Mouse (Mus musculus) embryonic facial prominence, embryonic 12.5 days (tissue): ENCODE measurements around the gene Hoxa4. TPM values are rescaled to one million over a fixed set of nuclear protein-coding genes. Genes with fewer than 3 reads are reported as not detected.
A peak's percentile ranks its signal among the peaks of the same experiment; 100 is the strongest.

ENCODE experiments used
- ATAC-seq: fragments of 200-750 bp; cut with Nextera tagmentation; 2 replicates; pipeline ENCODE4 v1.8.0; 2017; ENCODE audit not compliant: insufficient number of reproducible peaks, insufficient read depth, low FRiP score, low TSS enrichment
- H3K27ac ChIP-seq: fragments of 300-500 bp; sonication (generic); 2 replicates; pipeline ENCODE4 v1.5.1; 2016; ENCODE audit warnings: mild to moderate bottlenecking
- H3K27me3 ChIP-seq: fragments of 300-500 bp; sonication (generic); 2 replicates; pipeline ENCODE4 v1.6.1; 2016; ENCODE audit warnings: mild to moderate bottlenecking, moderate library complexity
- H3K36me3 ChIP-seq: fragments of 300-500 bp; sonication (generic); 2 replicates; pipeline ENCODE4 v1.6.1; 2016; ENCODE audit warnings: mild to moderate bottlenecking
- H3K4me1 ChIP-seq: fragments of 300-500 bp; sonication (generic); 2 replicates; pipeline ENCODE4 v1.6.1; 2016
- H3K4me2 ChIP-seq: fragments of 300-500 bp; sonication (generic); replicated peaks from 2 replicates; pipeline ENCODE4 v1.6.1; 2016; ENCODE audit warnings: mild to moderate bottlenecking, moderate library complexity
- H3K4me3 ChIP-seq: fragments of 300-500 bp; sonication (generic); 2 replicates; pipeline ENCODE4 v1.5.1; 2016; ENCODE audit warnings: mild to moderate bottlenecking
- H3K9ac ChIP-seq: fragments of 300-500 bp; sonication (generic); 2 replicates; pipeline ENCODE4 v1.6.1; 2016; ENCODE audit warnings: mild to moderate bottlenecking, moderate library complexity
- H3K9me3 ChIP-seq: fragments of 300-500 bp; sonication (generic); 2 replicates; pipeline ENCODE4 v1.6.1; 2016; ENCODE audit warnings: mild to moderate bottlenecking, moderate library complexity
- WGBS: fragments of 180-500 bp; shearing (Covaris S2); methylation state at CpG from one replicate; pipeline ENCODE4 v1.1.7; 2016; 5-methylcytosine and 5-hydroxymethylcytosine counted together
- polyA plus RNA-seq: library from polyadenylated mRNA; unstranded; fragments of >200 nt; fragmentation: Nextera tagmentation; extraction: Ambion mirVana; gene quantifications from 2 replicates; pipeline ENCODE4 v1.2.1, GENCODE M21; 2016

Gene Hoxa4
- polyA plus RNA-seq, 1 experiment from 2014 or later = not detected

DNA sequence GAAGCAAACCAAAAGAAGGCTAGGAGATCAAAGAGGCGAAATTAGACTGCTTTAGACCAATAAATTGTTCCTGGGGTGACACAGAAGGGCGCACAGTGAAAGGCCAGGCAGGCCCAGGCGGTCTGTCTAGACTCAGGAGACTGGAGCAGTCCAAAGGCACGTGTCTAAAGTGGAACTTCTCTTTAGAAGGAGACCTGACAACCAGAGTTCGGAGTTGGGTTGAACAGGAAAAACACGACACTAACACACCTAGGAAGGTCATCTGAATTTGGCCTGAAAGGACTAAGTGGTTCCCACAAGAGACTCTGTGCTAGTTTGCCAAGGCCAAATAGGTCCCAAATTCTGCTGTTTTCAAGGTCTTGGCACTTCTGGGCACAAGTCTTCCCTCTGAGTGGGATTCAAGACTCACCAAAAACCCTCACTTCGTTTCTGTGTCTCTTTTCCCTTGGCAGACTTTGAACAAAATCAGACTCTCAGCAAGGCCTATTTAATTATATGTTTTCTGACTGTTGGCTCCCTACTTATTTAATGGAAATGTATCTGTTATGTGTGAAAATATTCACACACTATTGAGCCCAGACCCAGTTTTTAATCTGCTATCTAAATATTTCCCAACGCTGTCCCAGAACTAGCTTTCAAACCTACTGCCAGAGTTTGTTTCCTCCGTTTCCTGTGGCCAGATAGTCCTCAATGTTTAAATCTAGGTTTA lies 27.8 kb upstream of the Hoxa4 start:
- no peaks in the 10 kb centered on the region for H3K36me3 ChIP-seq
- H3K27ac ChIP-seq = no peak overlapping the region
- no peak for ATAC-seq
- 20% methylated on average over 9 of the region's 9 CpGs for WGBS
- no peaks in the 10 kb centered on the region for H3K9me3 ChIP-seq
- H3K4me3 ChIP-seq = no peak overlapping the region
- H3K4me1 ChIP-seq = peaks cover 5% of the 10 kb centered on the region
- H3K4me2 ChIP-seq = no peak overlapping the region
- peaks cover 98% of the 10 kb centered on the region for H3K27me3 ChIP-seq
- H3K9ac ChIP-seq = no peak overlapping the region

DNA sequence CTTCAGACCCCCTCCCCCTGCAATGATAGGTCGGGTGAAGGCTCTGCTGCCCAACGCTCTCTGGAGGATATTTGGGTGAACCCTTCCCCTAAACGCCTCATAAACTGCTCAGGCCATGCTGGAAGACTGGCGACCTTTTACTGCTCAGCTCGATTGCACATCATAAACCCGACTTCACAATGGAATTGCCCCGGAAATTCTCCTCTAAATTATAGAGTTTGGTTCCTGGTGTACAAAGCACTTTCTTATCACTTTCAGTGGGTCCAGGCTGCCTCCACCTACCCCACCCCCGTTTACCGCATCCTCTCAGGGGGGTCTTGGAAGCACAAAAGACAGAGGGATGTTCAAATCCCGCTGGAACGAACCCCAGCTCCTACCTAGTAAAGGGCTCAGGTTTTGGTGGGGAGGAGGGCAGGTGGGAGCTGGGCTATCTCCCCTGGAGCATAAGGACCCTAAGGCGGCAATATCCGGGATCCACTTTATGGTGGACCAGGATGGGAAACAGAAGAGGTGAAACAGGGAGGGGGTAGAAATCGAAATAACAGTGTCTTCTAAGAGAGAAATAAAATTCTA lies 27.2 kb upstream of the Hoxa4 start:
- WGBS = 9% methylated on average over 14 of the region's 14 CpGs
- H3K9me3 ChIP-seq = no peaks in the 10 kb centered on the region
- H3K4me1 ChIP-seq = peaks cover 5% of the 10 kb centered on the region
- H3K4me3 ChIP-seq = no peak overlapping the region
- H3K27me3 ChIP-seq = peaks cover 98% of the 10 kb centered on the region
- H3K27ac ChIP-seq = no peak overlapping the region
- no peak overlapping the region for H3K4me2 ChIP-seq
- H3K36me3 ChIP-seq = no peaks in the 10 kb centered on the region
- ATAC-seq = no peak
- no peak overlapping the region for H3K9ac ChIP-seq

DNA sequence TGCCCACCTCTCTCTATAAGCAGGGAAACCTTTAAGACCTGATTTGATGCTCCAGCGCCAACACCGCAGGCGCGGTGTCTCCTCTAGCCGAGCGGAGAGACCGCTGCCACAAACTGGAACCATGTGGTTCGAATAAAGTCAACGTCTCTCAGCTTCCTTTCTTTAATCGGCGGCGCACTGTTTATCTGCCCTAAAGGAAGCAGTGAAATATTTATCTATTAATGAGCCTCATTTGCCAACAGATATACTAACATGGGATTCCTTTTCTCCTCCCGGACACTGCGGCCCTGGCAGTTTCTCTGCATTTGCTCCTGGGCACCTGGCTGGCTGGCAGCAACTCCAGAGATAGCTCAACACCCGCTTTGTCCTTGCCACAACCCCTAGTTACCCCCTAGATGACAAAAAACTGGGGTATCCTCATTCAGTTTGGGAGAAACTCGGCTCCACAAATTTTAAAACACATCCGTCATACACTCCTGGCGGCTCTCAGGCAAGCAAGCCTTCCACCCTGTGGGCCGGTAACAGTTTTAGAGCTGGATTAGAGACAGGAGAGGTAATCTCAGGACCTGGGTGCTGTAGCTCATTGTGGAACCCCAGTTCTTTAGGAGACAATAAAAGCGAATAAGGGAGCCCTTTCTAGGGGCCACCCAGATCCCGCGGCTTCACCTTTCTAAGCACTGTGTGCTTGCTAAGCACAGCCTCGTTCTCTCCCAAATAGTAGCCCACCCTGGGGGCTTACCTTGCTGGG lies 26.5 kb upstream of the Hoxa4 start:
- H3K4me3 ChIP-seq = peak overlapping the region; percentile 29; the same call in 1 of the 2 replicates
- WGBS = 3% methylated on average over 23 of the region's 23 CpGs
- H3K9me3 ChIP-seq = no peaks in the 10 kb centered on the region
- H3K9ac ChIP-seq = no peak overlapping the region
- no peak overlapping the region for H3K27ac ChIP-seq
- ATAC-seq = no peak
- peaks cover 95% of the 10 kb centered on the region for H3K27me3 ChIP-seq
- H3K4me1 ChIP-seq = peaks cover 5% of the 10 kb centered on the region
- H3K4me2 ChIP-seq = peak overlapping the region; percentile 43
- H3K36me3 ChIP-seq = no peaks in the 10 kb centered on the region

DNA sequence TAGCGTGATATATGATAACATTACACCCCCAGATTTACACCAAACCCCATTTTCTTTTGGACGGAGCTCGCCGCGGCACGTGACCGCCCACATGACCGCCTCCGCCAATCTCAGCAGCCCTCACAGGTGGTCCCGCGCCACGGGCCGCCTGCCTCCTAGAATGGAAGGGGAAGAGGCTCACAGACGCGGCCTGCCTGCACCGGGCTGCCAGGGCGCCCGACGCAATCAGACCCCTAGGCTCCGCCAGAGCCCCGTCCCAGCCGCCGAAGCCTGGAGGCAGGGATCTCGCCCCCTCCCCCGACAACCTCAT lies 25.9 kb upstream of the Hoxa4 start:
- peak overlapping the region; percentile 29 for H3K4me3 ChIP-seq
- H3K27me3 ChIP-seq = peaks cover 95% of the 10 kb centered on the region
- WGBS = under 1% methylated on average over 25 of the region's 25 CpGs
- peaks cover 5% of the 10 kb centered on the region for H3K4me1 ChIP-seq
- peak overlapping the region; percentile 43 for H3K4me2 ChIP-seq
- H3K27ac ChIP-seq = no peak overlapping the region
- H3K9me3 ChIP-seq = no peaks in the 10 kb centered on the region
- no peak for ATAC-seq
- no peak overlapping the region for H3K9ac ChIP-seq
- H3K36me3 ChIP-seq = no peaks in the 10 kb centered on the region

DNA sequence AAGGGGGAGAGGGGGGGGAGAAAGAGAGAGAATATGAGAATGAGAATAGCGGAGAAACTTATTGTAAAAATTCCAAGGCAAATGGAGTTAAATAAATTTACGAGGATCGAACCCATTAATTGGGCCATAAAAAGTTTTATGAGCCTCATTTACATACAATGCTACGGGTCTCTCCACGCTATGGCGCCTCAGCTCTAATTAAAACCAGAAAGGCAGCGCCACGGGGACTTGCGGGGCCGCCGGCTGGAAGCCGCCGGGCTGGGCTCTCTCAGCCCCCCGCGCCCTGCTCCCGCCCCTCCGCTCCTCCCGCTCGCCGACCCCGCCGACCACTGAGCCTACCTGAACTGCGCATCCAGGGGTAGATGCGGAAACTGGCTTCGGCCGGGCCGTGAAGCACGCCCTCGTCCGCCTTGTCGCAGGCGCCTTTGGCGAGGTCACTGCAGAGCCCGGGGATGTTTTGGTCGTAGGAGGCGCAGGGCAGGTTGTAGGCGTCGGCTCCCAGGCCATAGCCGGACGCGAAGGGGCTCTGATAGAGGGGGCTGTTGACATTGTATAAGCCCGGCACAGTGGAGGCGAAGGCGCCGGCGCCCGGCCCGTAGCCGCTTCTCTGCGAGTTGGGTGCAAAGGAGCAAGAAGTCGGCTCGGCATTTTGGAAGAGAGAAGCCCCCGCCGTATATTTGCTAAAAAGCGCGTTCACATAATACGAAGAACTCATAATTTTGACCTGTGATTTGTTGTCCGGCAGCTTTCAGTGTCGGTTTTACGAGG lies 25.3 kb upstream of the Hoxa4 start:
- 2% methylated on average over 60 of the region's 60 CpGs for WGBS
- peak overlapping the region; percentile 29 for H3K4me3 ChIP-seq
- H3K4me1 ChIP-seq = peaks cover 5% of the 10 kb centered on the region
- no peak overlapping the region for H3K27ac ChIP-seq
- H3K36me3 ChIP-seq = no peaks in the 10 kb centered on the region
- peak overlapping the region; percentile 43 for H3K4me2 ChIP-seq
- ATAC-seq = no peak
- H3K9me3 ChIP-seq = no peaks in the 10 kb centered on the region
- H3K9ac ChIP-seq = 0 out of 2 replicates have a peak overlapping the region, but pooled peaks have one; percentile 33
- peaks cover 95% of the 10 kb centered on the region for H3K27me3 ChIP-seq

DNA sequence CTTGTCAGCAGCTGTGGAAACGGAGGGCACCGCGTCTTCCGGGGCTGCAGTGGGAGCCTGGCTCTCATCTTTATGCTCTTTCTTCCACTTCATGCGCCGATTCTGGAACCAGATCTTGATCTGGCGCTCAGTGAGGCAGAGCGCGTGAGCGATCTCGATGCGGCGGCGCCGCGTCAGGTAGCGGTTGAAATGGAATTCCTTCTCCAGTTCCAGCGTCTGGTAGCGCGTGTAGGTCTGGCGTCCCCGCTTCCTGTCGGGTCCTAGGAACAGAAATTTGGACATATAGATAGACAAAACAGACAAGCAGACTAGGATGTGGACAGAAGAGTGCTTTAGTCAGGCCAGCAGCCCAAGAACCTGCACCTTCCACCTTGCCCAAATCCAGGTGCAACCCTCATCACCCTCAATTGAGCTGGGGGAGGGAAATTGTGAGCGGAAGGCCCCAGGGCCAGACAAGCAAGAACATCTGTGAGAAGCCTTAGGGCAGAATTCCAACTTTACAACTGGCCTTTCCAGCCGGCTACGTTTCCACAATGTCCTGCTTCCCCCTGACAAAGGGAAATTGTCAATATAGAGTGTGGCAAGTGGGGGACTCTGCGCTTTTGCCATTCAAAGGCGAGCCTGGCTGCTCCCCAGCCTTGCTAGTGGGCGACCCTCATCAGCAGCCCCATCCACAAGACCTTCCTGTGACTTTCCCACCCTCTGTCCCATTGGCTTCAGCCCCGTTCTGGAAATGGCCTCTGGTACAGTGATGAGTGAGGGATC lies 24.4 kb upstream of the Hoxa4 start:
- H3K4me3 ChIP-seq = 0 out of 2 replicates have a peak overlapping the region, but pooled peaks have one; percentile 4
- no peak overlapping the region for H3K27ac ChIP-seq
- no peak for ATAC-seq
- H3K27me3 ChIP-seq = peaks cover 95% of the 10 kb centered on the region
- no peak overlapping the region for H3K9ac ChIP-seq
- H3K4me1 ChIP-seq = peaks cover 5% of the 10 kb centered on the region
- no peaks in the 10 kb centered on the region for H3K36me3 ChIP-seq
- no peaks in the 10 kb centered on the region for H3K9me3 ChIP-seq
- 1% methylated on average over 30 of the region's 30 CpGs for WGBS
- H3K4me2 ChIP-seq = no peak overlapping the region

DNA sequence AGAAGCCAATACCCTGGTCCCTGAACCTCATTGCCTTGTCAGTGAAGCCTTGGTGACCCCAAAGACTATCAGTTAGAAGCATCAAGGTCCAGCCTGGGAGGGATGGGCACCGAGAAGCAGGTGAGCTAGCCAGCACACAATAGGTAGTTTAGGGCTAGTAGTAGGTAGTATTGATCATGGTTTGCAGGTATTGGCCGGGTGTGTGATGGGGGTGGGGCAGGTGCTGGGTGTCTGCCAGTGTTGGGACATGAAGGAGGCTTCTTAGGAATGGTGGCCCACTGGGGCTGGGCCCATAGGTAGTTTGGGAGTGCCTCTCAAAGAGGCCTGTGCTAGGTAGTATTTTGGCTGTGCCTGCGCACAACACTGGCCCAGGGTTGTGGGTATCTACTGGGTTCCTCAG lies 23.5 kb upstream of the Hoxa4 start:
- H3K9ac ChIP-seq = no peak overlapping the region
- peaks cover 95% of the 10 kb centered on the region for H3K27me3 ChIP-seq
- H3K4me3 ChIP-seq = no peak overlapping the region
- 7% methylated on average over 3 of the region's 3 CpGs for WGBS
- H3K27ac ChIP-seq = no peak overlapping the region
- no peaks in the 10 kb centered on the region for H3K9me3 ChIP-seq
- H3K4me1 ChIP-seq = peaks cover 5% of the 10 kb centered on the region
- no peak overlapping the region for H3K4me2 ChIP-seq
- no peak for ATAC-seq
- H3K36me3 ChIP-seq = no peaks in the 10 kb centered on the region

DNA sequence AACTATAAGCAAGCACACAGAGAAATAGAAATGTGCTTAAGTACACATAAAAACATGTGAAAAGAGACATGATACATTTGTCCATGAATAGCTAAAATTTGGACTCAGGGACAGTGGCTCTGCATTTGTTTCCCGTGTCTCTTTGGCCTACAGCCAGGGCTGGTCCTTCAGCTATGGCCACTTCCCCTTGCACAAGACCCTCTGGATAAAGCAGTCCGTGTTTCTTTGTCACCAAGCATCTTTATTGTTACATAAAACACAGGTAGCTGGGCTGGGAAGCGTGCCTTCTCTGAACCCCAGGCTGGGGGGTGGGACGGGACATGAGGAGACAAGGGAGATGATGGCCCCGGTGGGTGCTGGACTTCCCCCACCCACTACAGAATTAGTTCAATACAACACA lies 22.7 kb upstream of the Hoxa4 start:
- no peak for ATAC-seq
- Histone ChIP-seq H3K4me1 (peaks cover 5% of the 10 kb centered on the region), H3K4me3 (no peak overlapping the region), H3K4me2 (no peak overlapping the region), H3K27me3 (peaks cover 95% of the 10 kb centered on the region), H3K9me3 (no peaks in the 10 kb centered on the region), H3K27ac (no peak overlapping the region), H3K36me3 (no peaks in the 10 kb centered on the region), H3K9ac (no peak overlapping the region)
- 6% methylated on average over 5 of the region's 5 CpGs for WGBS

DNA sequence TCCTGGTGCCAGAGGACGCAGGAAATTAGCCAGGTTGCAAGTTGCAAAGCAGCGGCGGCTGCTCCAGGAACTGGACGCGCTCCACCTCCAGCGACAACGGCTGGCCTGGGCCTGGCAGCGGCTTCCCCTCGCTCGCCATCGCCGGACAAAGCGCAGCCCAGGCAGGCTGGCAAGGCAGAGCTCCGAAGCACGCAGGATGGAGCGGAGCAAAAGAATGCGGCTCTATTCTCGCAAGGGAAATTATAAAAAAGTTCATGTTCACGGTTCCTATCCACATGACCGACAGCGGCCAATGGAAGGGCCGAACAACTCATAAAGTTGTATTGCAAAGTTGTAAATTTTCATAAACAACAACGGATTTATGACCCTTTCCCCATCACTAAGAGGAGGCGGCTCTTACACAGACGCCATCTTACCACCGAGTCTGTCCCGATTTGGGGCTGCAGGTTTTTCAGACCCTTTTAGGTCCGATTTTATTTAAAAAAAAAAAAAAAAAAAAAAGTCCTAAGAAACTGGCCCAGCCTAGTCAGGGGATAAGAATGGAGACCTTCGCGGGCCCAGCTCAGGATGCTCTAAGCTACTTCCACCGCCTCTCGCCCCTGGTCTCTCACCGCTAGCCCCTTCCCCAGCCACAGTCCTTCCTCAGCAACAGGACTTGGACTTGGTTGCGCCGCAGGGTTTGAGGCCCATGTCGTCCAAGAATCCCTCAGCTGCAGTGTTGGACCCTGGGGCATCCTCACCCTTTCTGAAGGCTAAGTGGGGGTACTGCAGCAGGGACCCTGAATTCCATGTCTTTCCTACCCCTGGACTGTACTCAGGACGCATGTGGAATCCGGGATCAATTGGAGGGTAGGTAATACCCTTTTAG lies 21.8 kb upstream of the Hoxa4 start, which contains the start of the genes Hoxa3 and Gm28308:
Gene Hoxa3, minus strand, starts transcription at position 218 of the 868 bp plus-strand sequence.
Gene Gm28308, minus strand, starts transcription at position 221 of the 868 bp plus-strand sequence.
- Histone ChIP-seq H3K27me3 (peaks cover 95% of the 10 kb centered on the region), H3K27ac (no peak within 1 kb of the TSS), H3K9me3 (no peaks in the 10 kb centered on the region), H3K4me3 (no peak within 1 kb of the TSS), H3K4me1 (peaks cover 5% of the 10 kb centered on the region), H3K9ac (no peak within 1 kb of the TSS), H3K36me3 (no peaks in the 10 kb centered on the region), H3K4me2 (no peak within 1 kb of the TSS)
- 3% methylated on average over 38 of the region's 38 CpGs for WGBS
- no peak for ATAC-seq

DNA sequence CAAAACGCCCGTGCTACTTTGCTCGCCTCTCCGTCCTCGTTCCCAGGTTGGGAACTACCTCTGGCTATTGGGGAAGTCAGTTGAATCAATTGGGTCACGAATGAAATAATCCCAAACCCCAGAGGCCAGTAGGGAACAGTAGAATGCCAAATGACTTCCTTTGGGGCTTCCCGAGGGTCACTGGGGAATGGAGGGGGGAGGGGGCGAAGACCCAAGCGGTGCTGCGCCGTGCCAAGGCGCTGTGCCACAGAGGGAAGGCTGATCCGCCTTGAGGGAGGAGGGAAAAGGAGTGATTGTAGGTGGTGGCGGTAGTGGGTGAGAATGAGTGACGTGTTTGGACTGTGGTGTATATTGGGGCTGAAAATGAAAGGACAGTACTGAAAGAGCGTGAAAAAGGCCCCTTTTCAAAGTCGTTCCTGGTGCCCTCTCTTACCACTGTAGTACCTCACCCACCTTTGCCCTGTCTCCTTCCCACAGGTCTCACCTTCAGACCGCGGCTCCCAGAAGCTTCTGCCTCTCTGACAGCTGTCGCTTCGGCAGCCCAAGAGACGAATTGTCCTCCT lies 21.1 kb upstream of the Hoxa4 start:
- H3K27ac ChIP-seq = no peak overlapping the region
- no peaks in the 10 kb centered on the region for H3K36me3 ChIP-seq
- H3K9me3 ChIP-seq = no peaks in the 10 kb centered on the region
- no peak overlapping the region for H3K9ac ChIP-seq
- H3K4me1 ChIP-seq = peaks cover 5% of the 10 kb centered on the region
- no peak overlapping the region for H3K4me3 ChIP-seq
- WGBS = 1% methylated on average over 22 of the region's 22 CpGs
- peaks cover 95% of the 10 kb centered on the region for H3K27me3 ChIP-seq
- no peak for ATAC-seq
- H3K4me2 ChIP-seq = no peak overlapping the region
